Mouse (Mus musculus): ENCODE results near the gene Vmn2r67. TPM values are rescaled to one million over a fixed set of nuclear protein-coding genes. Genes with fewer than 3 reads are reported as not detected.
"Not testable (repeated sequence)": the region's sequence is repeated elsewhere in the genome, so short reads cannot be mapped to it uniquely, and the experiment has no call there.

Vmn2r67 gene
- polyA plus RNA-seq (2015; fragmentation: Nextera tagmentation; extraction: Ambion mirVana): not detected in 2 replicates

DNA sequence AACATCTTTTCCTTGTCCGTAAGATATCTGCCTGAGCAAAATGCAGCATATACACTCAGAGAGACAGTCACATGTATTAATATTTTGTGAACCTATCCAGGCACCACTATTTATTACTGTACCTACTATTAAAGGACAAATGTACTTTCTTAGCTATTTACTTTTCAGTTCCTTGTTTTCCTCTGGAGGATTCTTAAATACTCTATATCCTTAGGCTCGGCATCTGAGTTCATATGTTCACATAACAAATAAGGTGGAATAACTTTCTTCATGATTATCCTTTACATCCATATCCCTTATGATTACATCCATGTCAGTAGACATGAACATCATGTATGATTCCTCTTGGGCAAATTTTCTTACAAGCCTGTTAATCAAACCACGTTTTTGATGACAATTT is at the start of gene Vmn2r67:
TSS of gene Vmn2r67 (minus strand) at position 101 of the 400 bp plus-strand sequence.
- Histone ChIP-seq H3K4me3 (no peak within 1 kb of the TSS), H3K36me3 (no peaks in the 10 kb centered on the region), H3K9ac (no peak within 1 kb of the TSS), H3K27ac (no peak within 1 kb of the TSS), H3K4me1 (no peaks in the 10 kb centered on the region), H3K4me2 (no peak within 1 kb of the TSS), H3K9me3 (no peaks in the 10 kb centered on the region), H3K27me3 (no peaks in the 10 kb centered on the region)
- ATAC-seq (ENCODE audit: borderline replicate concordance, extremely low read depth, low FRiP score, low TSS enrichment): no peak
- WGBS: 70% methylated on average over 3 of the region's 3 CpGs

DNA sequence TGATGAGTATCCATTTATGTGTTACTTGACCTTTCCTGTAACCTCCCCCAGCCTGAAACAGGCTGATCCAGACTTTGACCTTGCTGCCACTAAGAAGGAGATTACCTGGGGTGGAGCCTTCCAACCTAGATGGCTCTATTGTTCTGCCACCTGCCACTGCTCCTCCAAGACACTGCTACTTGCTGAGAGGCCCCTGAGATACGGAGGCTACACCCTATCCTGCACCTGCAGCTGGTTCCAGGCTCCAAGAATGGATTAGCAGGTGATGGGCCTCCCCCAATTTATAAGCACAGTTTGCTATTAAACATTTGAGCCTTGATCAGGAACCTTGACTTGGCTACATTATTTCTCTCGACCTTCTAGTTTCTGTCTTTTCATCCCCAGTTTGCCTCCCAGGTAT is 51.3 kb downstream of the Vmn2r67 start:
- H3K4me3 ChIP-seq; H3K9me3 ChIP-seq; H3K9ac ChIP-seq; H3K27ac ChIP-seq; H3K4me2 ChIP-seq; H3K4me1 ChIP-seq; H3K36me3 ChIP-seq; H3K27me3 ChIP-seq; ATAC-seq (ENCODE audit: borderline replicate concordance, extremely low read depth, low FRiP score, low TSS enrichment): not testable (repeated sequence)
- WGBS: 40% methylated on average over 2 of the region's 2 CpGs

Other genes starting within 250 kb of the Vmn2r67 start
- gene Vmn2r65, start 191.9 kb downstream of the Vmn2r67 start, polyA plus RNA-seq (2015; fragmentation: Nextera tagmentation; extraction: Ambion mirVana): not detected in 2 replicates
- not detected in 2 replicates for gene Vmn2r66, start 143.7 kb downstream of the Vmn2r67 start, polyA plus RNA-seq (2015; fragmentation: Nextera tagmentation; extraction: Ambion mirVana)
- gene Vmn2r68, start 81.8 kb upstream of the Vmn2r67 start, polyA plus RNA-seq (2015; fragmentation: Nextera tagmentation; extraction: Ambion mirVana): not detected in 2 replicates